Mouse (Mus musculus) ES-E14 (cell line): ENCODE results near the gene Eif4b.

Experiments used
- HCFC1 ChIP-seq: IDR thresholded peaks from 2 replicates; pipeline ENCODE4 v1.6.1; 2012; ENCODE audit warnings: low read length, inconsistent platforms, borderline replicate concordance; ENCODE audit not compliant: insufficient read depth
- ZNF384 ChIP-seq: IDR thresholded peaks from 2 replicates; pipeline ENCODE4 v1.6.1; 2012; ENCODE audit warnings: low read depth, low read length, inconsistent platforms

GRCm38 (mm10) chr15:102023888-102024287 lies 49.7 kb upstream of the Eif4b start:
- TF ChIP-seq HCFC1 (no peak), ZNF384 (no peak)
